Mouse (Mus musculus) stomach, postnatal 0 days (tissue): ENCODE results near the gene Bin2. TPM values are rescaled to one million over a fixed set of nuclear protein-coding genes. Genes with fewer than 3 reads are reported as not detected.

Experiments used
- ATAC-seq: fragments of 200-750 bp; cut with Nextera tagmentation; 2 replicates; pipeline ENCODE4 v1.8.0; 2017; ENCODE audit not compliant: low FRiP score, low TSS enrichment
- DNase-seq: peaks from one replicate; pipeline ENCODE4 v3.0.0-alpha.2; 2016; ENCODE audit warnings: low spot score
- H3K27ac ChIP-seq: fragments of 300-500 bp; sonication (generic); replicated peaks from 2 replicates; pipeline ENCODE4 v1.5.1; 2014; ENCODE audit warnings: mild to moderate bottlenecking, control low read depth
- H3K27me3 ChIP-seq: fragments of 300-500 bp; sonication (generic); 2 replicates; pipeline ENCODE4 v1.6.1; 2014; ENCODE audit warnings: low read length; ENCODE audit not compliant: control insufficient read depth, insufficient read depth
- H3K36me3 ChIP-seq: fragments of 300-500 bp; sonication (generic); 2 replicates; pipeline ENCODE4 v1.6.1; 2014; ENCODE audit warnings: low read length, mixed read lengths; ENCODE audit not compliant: control insufficient read depth, insufficient read depth
- H3K4me1 ChIP-seq: fragments of 300-500 bp; sonication (generic); replicated peaks from 2 replicates; pipeline ENCODE4 v1.6.1; 2014; ENCODE audit warnings: antibody characterized with exemption; ENCODE audit not compliant: control insufficient read depth, insufficient read depth
- H3K4me2 ChIP-seq: fragments of 300-500 bp; sonication (generic); replicated peaks from 2 replicates; pipeline ENCODE4 v1.6.1; 2014; ENCODE audit warnings: low read depth, mild to moderate bottlenecking, control low read depth, moderate library complexity
- H3K4me3 ChIP-seq: fragments of 300-500 bp; sonication (generic); 2 replicates; pipeline ENCODE4 v1.5.1; 2014; ENCODE audit warnings: low read depth, low read length, control low read depth
- H3K9ac ChIP-seq: fragments of 300-500 bp; sonication (generic); 2 replicates; pipeline ENCODE4 v1.6.1; 2014; ENCODE audit warnings: mild to moderate bottlenecking, low read length, control low read depth, mixed read lengths
- H3K9me3 ChIP-seq: fragments of 300-500 bp; sonication (generic); 2 replicates; pipeline ENCODE4 v1.6.1; 2016; ENCODE audit warnings: low read length; ENCODE audit not compliant: control insufficient read depth
- CTCF ChIP-seq: IDR thresholded peaks from 2 replicates; pipeline ENCODE4 v1.5.1; 2016; ENCODE audit warnings: antibody characterized with exemption, low read depth, mild to moderate bottlenecking, moderate library complexity
- EP300 ChIP-seq: optimal IDR thresholded peaks from 2 replicates; pipeline ENCODE3; 2016; ENCODE audit warnings: antibody characterized with exemption
- WGBS: fragments of 180-500 bp; shearing (Covaris S2); extraction: QIAGEN DNeasy Blood & Tissue Kit; methylation state at CpG from one replicate; pipeline ENCODE4 v1.1.7; 2014; 5-methylcytosine and 5-hydroxymethylcytosine counted together
- polyA plus RNA-seq: library from polyadenylated mRNA; unstranded; fragments of >200 nt; fragmentation: Nextera tagmentation; extraction: Ambion mirVana; gene quantifications from 2 replicates; pipeline ENCODE4 v1.2.1, GENCODE M21; 2015

Bin2 gene
- 1.3 and 2.3 TPM in 2 replicates for polyA plus RNA-seq

DNA sequence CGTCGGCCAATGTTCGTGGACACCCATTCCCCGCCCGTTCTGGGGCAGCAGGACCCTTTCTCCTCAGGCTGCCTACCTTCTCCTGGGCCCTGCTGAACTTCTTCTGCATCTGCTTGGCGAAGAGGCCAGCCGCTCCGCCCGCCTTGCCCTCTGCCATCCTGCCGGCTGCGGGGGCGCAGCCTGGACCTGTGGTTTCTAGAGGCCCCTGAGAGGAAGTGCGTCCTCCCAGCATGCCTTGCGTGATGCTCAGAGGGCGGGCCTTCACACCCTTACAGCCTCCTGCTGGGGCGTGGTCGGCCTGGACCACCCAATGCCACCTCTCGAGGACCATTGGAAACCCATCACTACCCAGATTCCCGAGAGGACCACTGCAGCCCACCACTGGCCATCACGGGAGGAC, at the start of gene Bin2:
TSS of gene Bin2 (minus strand) at position 217 of the 400 bp plus-strand sequence.
- Histone ChIP-seq H3K4me1 (no peaks in the 10 kb centered on the region), H3K9me3 (no peaks in the 10 kb centered on the region), H3K27me3 (no peaks in the 10 kb centered on the region), H3K36me3 (no peaks in the 10 kb centered on the region), H3K9ac (no peak within 1 kb of the TSS), H3K27ac (no peak within 1 kb of the TSS), H3K4me3 (no peak within 1 kb of the TSS), H3K4me2 (no peak within 1 kb of the TSS)
- 84% methylated on average over 18 of the region's 20 CpGs for WGBS
- ATAC-seq = no peak
- no peak for DNase-seq
- TF ChIP-seq CTCF (no peak), EP300 (no peak)

DNA sequence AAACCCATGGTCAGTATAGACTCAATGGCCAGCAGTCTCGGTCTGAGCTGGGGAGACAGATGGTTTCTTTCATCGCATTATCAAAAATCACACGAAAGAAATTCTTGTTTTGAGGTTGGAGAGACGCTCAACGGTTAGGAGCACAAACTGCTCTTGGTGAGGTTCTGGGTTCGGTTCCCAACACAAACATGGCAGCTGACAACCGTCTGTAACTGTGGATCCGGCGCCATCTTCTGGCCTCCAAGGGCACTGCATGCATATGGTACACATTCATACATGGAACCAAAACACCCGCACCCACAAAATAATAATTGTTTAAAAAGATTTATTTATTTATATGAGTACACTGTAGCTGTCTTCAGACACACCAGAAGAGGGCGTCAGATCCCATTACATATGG, 49.2 kb upstream of the Bin2 start:
- no peaks in the 10 kb centered on the region for H3K36me3 ChIP-seq
- H3K9me3 ChIP-seq = no peaks in the 10 kb centered on the region
- TF ChIP-seq EP300 = no peak
- TF ChIP-seq CTCF = peak; percentile 44
- WGBS = 79% methylated on average over 11 of the region's 11 CpGs
- no peak overlapping the region for H3K4me2 ChIP-seq
- DNase-seq = no peak
- H3K4me3 ChIP-seq = no peak overlapping the region
- H3K4me1 ChIP-seq = no peaks in the 10 kb centered on the region
- ATAC-seq = no peak
- H3K27me3 ChIP-seq = no peaks in the 10 kb centered on the region
- no peak overlapping the region for H3K9ac ChIP-seq
- no peak overlapping the region for H3K27ac ChIP-seq

DNA sequence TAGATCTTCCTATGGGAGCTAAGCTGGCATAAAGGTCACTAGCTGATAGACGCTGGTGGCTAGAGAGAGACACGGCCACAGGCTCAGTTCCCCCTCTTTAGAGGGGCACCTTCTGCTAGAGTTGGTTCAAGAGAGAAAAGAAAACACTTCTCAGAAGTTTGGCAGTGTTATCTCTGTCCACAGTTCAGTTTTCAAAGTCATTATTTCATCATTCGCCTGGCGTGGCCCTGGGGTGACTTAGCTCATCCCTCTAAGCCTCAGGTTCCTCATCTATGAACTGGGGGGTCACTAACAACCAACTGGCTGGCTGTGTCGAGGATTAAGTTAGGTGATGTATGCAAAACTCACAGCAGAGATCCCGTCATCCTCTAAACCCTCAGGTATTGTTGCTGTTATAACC, 48.6 kb upstream of the Bin2 start:
- no peak overlapping the region for H3K27ac ChIP-seq
- H3K9ac ChIP-seq = no peak overlapping the region
- no peaks in the 10 kb centered on the region for H3K4me1 ChIP-seq
- no peak for TF ChIP-seq EP300
- 74% methylated on average over 6 of the region's 6 CpGs for WGBS
- no peaks in the 10 kb centered on the region for H3K27me3 ChIP-seq
- ATAC-seq = no peak
- H3K4me3 ChIP-seq = no peak overlapping the region
- no peaks in the 10 kb centered on the region for H3K36me3 ChIP-seq
- DNase-seq = no peak
- no peak overlapping the region for H3K4me2 ChIP-seq
- no peaks in the 10 kb centered on the region for H3K9me3 ChIP-seq

DNA sequence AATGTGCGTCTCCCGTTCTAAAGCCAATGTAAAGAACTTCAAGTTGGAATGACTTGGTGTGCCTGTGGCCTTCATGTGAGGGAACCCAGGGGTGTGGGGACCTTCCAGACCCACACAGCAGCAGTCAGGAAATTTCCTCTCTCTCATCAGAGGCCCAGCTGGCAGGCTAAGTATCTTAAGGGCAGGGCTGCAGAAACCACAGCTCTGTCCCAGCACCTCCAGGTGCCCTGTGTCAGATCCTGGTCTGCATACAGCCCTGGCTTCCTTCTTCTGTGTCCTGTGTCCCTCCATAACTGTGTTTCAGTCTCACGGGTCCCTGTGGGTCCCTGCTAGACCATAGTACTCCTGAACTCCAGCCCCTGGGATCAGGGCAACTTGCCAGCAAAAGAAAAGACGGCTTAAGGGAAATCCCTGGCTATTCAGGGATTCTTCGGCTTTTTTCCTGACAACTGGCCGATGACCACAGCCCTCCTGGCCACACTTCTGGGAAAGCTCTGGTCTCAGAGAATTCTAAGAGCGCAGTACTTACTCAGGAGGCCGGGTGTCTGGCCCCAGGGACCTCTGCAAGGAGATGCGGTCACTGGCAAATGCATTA, 46.1 kb upstream of the Bin2 start:
- no peak overlapping the region for H3K4me2 ChIP-seq
- H3K36me3 ChIP-seq = no peaks in the 10 kb centered on the region
- ATAC-seq (no peak), DNase-seq (no peak)
- WGBS = 57% methylated on average over 9 of the region's 9 CpGs
- H3K27me3 ChIP-seq = no peaks in the 10 kb centered on the region
- H3K9me3 ChIP-seq = no peaks in the 10 kb centered on the region
- H3K4me3 ChIP-seq = no peak overlapping the region
- TF ChIP-seq EP300 = no peak
- TF ChIP-seq CTCF = no peak
- no peak overlapping the region for H3K9ac ChIP-seq
- no peak overlapping the region for H3K27ac ChIP-seq
- H3K4me1 ChIP-seq = no peaks in the 10 kb centered on the region

DNA sequence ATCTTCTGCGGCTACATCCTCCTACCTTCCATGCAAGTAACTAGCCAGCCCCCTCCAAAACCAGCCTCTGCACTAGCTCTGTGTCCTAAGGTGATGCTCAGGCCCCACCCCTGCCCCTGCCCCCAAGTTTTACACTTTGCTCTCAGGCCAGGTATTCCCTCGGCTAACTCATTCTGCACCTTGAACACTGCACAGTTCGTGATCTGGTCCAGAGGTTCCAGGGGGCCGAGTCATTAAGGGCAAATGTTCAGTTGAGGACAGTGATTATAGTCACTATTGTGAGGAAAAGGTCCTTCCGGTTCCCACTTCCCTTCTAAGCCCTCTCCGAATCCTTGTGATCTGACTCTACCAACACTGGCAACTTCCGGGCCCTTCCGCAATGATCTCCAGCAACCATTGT, 45.1 kb upstream of the Bin2 start:
- TF ChIP-seq EP300 = no peak
- TF ChIP-seq CTCF = no peak
- Histone ChIP-seq H3K4me2 (no peak overlapping the region), H3K36me3 (no peaks in the 10 kb centered on the region), H3K9me3 (no peaks in the 10 kb centered on the region), H3K27me3 (no peaks in the 10 kb centered on the region), H3K4me3 (no peak overlapping the region), H3K4me1 (no peaks in the 10 kb centered on the region), H3K9ac (no peak overlapping the region), H3K27ac (no peak overlapping the region)
- 83% methylated on average over 8 of the region's 8 CpGs for WGBS
- DNase-seq = no peak
- no peak for ATAC-seq

DNA sequence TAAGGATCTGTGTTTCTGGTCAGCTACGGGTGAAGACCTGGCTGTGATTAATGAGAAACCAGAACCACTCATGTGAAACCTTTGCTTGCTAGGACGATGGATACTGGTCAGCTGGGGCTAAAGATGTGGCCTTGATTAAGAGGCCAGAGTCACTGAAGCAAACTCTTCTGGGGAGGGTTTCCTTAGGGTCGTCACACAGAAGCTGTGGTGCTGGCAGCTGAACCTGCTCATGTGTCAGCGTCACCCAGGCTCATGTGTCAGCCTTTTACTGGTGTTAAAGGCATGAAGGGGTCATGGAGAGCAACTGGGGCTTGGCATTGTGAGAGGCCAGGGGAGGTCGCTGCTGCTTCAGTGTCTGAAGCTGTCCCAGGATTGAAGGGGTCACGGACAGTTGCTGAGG, 41.5 kb upstream of the Bin2 start:
- 58% methylated on average over 6 of the region's 6 CpGs for WGBS
- no peak for DNase-seq

More for the DNA sequence above, 41.5 kb upstream of the Bin2 start:
- H3K4me1 ChIP-seq = no peaks in the 10 kb centered on the region
- no peak overlapping the region for H3K27ac ChIP-seq
- no peak overlapping the region for H3K4me2 ChIP-seq
- no peaks in the 10 kb centered on the region for H3K36me3 ChIP-seq
- TF ChIP-seq CTCF (no peak), EP300 (no peak)
- H3K4me3 ChIP-seq = no peak overlapping the region
- no peak overlapping the region for H3K9ac ChIP-seq
- ATAC-seq = no peak
- H3K9me3 ChIP-seq = no peaks in the 10 kb centered on the region
- no peaks in the 10 kb centered on the region for H3K27me3 ChIP-seq
